Mouse (Mus musculus) heart, embryonic 10.5 days (tissue): Measurements from ENCODE around the gene Edar. TPM values are rescaled to one million over a fixed set of nuclear protein-coding genes. Genes with fewer than 3 reads are reported as not detected.
A peak's percentile ranks its signal among the peaks of the same experiment; 100 is the strongest.

Experiments
- DNase-seq: peaks from one replicate; pipeline ENCODE4 v3.0.0-alpha.2; 2017; ENCODE audit warnings: low spot score
- H3K27ac ChIP-seq: fragments of 300-500 bp; sonication (generic); 2 replicates; pipeline ENCODE4 v1.5.1; 2016; ENCODE audit warnings: mild to moderate bottlenecking
- H3K27me3 ChIP-seq: fragments of 300-500 bp; sonication (generic); 2 replicates; pipeline ENCODE4 v1.6.1; 2016; ENCODE audit warnings: mild to moderate bottlenecking; ENCODE audit not compliant: poor library complexity, insufficient read depth, severe bottlenecking
- H3K36me3 ChIP-seq: fragments of 300-500 bp; sonication (generic); 2 replicates; pipeline ENCODE4 v1.6.1; 2016; ENCODE audit warnings: mild to moderate bottlenecking, moderate library complexity
- H3K4me1 ChIP-seq: fragments of 300-500 bp; sonication (generic); 2 replicates; pipeline ENCODE4 v1.6.1; 2016; ENCODE audit warnings: mild to moderate bottlenecking
- H3K4me3 ChIP-seq: fragments of 300-500 bp; sonication (generic); 2 replicates; pipeline ENCODE4 v1.5.1; 2016; ENCODE audit warnings: mild to moderate bottlenecking, moderate library complexity
- H3K9me3 ChIP-seq: fragments of 300-500 bp; sonication (generic); 2 replicates; pipeline ENCODE4 v1.6.1; 2016; ENCODE audit warnings: mild to moderate bottlenecking, moderate library complexity
- WGBS: fragments of 180-500 bp; shearing (Covaris S2); methylation state at CpG from one replicate; pipeline ENCODE4 v1.1.7; 2016; 5-methylcytosine and 5-hydroxymethylcytosine counted together
- polyA plus RNA-seq: library from polyadenylated mRNA; unstranded; fragments of >200 nt; fragmentation: Nextera tagmentation; extraction: Ambion mirVana; gene quantifications from 2 replicates; pipeline ENCODE4 v1.2.1, GENCODE M21; 2016

The Edar gene
- polyA plus RNA-seq, 1 experiment from 2014 or later, result 0.09 TPM

GRCm38 (mm10) chr10:58614601-58615000 lies 60.9 kb downstream of the Edar start:
- no peak overlapping the region for H3K4me3 ChIP-seq
- H3K36me3 ChIP-seq, result no peaks in the 10 kb centered on the region
- DNase-seq, result no peak
- H3K27ac ChIP-seq, result no peak overlapping the region
- peaks cover 10% of the 10 kb centered on the region; the same call in 1 of the 2 replicates for H3K27me3 ChIP-seq
- 83% methylated on average over 6 of the region's 6 CpGs for WGBS
- H3K9me3 ChIP-seq, result no peaks in the 10 kb centered on the region
- no peaks in the 10 kb centered on the region for H3K4me1 ChIP-seq

- no peaks in the 10 kb centered on the region for H3K36me3 ChIP-seq
- 85% methylated on average over 7 of the region's 7 CpGs for WGBS
- H3K27ac ChIP-seq, result no peak overlapping the region
- H3K27me3 ChIP-seq, result no peaks in the 10 kb centered on the region; the same call in 1 of the 2 replicates
- no peaks in the 10 kb centered on the region for H3K9me3 ChIP-seq
- no peaks in the 10 kb centered on the region for H3K4me1 ChIP-seq
- H3K4me3 ChIP-seq, result no peak overlapping the region
- no peak for DNase-seq
These were observed 64.8 kb downstream of the Edar start for GRCm38 (mm10) chr10:58610484-58611261.

- DNase-seq, result no peak
- WGBS, result 76% methylated on average over 3 of the region's 3 CpGs
- H3K36me3 ChIP-seq, result no peaks in the 10 kb centered on the region
These were observed 66.6 kb downstream of the Edar start for GRCm38 (mm10) chr10:58608858-58609257.

GRCm38 (mm10) chr10:58606356-58606755 lies 69.1 kb downstream of the Edar start:
- H3K27me3 ChIP-seq, result no peaks in the 10 kb centered on the region; the same call in 1 of the 2 replicates
- H3K9me3 ChIP-seq, result no peaks in the 10 kb centered on the region
- H3K27ac ChIP-seq, result no peak overlapping the region
- no peak for DNase-seq
- no peaks in the 10 kb centered on the region for H3K36me3 ChIP-seq
- no peaks in the 10 kb centered on the region; the same call in 1 of the 2 replicates for H3K4me1 ChIP-seq
- no peak overlapping the region for H3K4me3 ChIP-seq
- WGBS, result 80% methylated on average over 3 of the region's 3 CpGs

More at GRCm38 (mm10) chr10:58608858-58609257, 66.6 kb downstream of the Edar start:
- H3K27me3 ChIP-seq, result no peaks in the 10 kb centered on the region; the same call in 1 of the 2 replicates
- no peak overlapping the region for H3K4me3 ChIP-seq
- no peak overlapping the region for H3K27ac ChIP-seq
- H3K4me1 ChIP-seq, result no peaks in the 10 kb centered on the region
- H3K9me3 ChIP-seq, result no peaks in the 10 kb centered on the region

- Histone ChIP-seq H3K4me1 (no peaks in the 10 kb centered on the region; the same call in 1 of the 2 replicates), H3K36me3 (no peaks in the 10 kb centered on the region), H3K27me3 (no peaks in the 10 kb centered on the region; the same call in 1 of the 2 replicates), H3K9me3 (no peaks in the 10 kb centered on the region), H3K27ac (no peak overlapping the region), H3K4me3 (no peak overlapping the region)
- 79% methylated on average over 2 of the region's 2 CpGs for WGBS
- peak; percentile 71 for DNase-seq
These were observed 70.7 kb downstream of the Edar start for GRCm38 (mm10) chr10:58604779-58605178.

- H3K27me3 ChIP-seq, result no peaks in the 10 kb centered on the region
- H3K36me3 ChIP-seq, result no peaks in the 10 kb centered on the region
- DNase-seq, result peak; percentile 60
- H3K27ac ChIP-seq, result no peak overlapping the region
- 62% methylated on average over 7 of the region's 7 CpGs for WGBS
- H3K4me3 ChIP-seq, result no peak overlapping the region
- peaks cover 3% of the 10 kb centered on the region for H3K4me1 ChIP-seq
- H3K9me3 ChIP-seq, result no peaks in the 10 kb centered on the region
These were observed 73.5 kb downstream of the Edar start for GRCm38 (mm10) chr10:58601946-58602345.

- WGBS, result 48% methylated on average over 6 of the region's 6 CpGs
- peak; percentile 65 for DNase-seq
- H3K36me3 ChIP-seq, result no peaks in the 10 kb centered on the region
- H3K4me3 ChIP-seq, result no peak overlapping the region
- H3K9me3 ChIP-seq, result no peaks in the 10 kb centered on the region
- H3K27me3 ChIP-seq, result no peaks in the 10 kb centered on the region
- peaks cover 8% of the 10 kb centered on the region for H3K4me1 ChIP-seq
- H3K27ac ChIP-seq, result no peak overlapping the region
These were observed 74.0 kb downstream of the Edar start for GRCm38 (mm10) chr10:58601431-58601901.

GRCm38 (mm10) chr10:58600983-58601382 lies 74.5 kb downstream of the Edar start:
- Histone ChIP-seq H3K36me3 (no peaks in the 10 kb centered on the region), H3K27ac (no peak overlapping the region), H3K9me3 (no peaks in the 10 kb centered on the region), H3K4me1 (peaks cover 12% of the 10 kb centered on the region), H3K4me3 (no peak overlapping the region), H3K27me3 (no peaks in the 10 kb centered on the region)
- no peak for DNase-seq
- 33% methylated on average over 5 of the region's 5 CpGs for WGBS

GRCm38 (mm10) chr10:58600151-58600550 lies 75.3 kb downstream of the Edar start:
- Histone ChIP-seq H3K27ac (no peak overlapping the region), H3K27me3 (no peaks in the 10 kb centered on the region), H3K9me3 (no peaks in the 10 kb centered on the region), H3K4me3 (no peak overlapping the region), H3K36me3 (no peaks in the 10 kb centered on the region), H3K4me1 (peaks cover 21% of the 10 kb centered on the region)
- 75% methylated on average over 5 of the region's 5 CpGs for WGBS
- DNase-seq, result peak; percentile 65

GRCm38 (mm10) chr10:58595821-58596220 lies 79.6 kb downstream of the Edar start:
- WGBS, result 43% methylated on average over 5 of the region's 5 CpGs
- Histone ChIP-seq H3K9me3 (no peaks in the 10 kb centered on the region), H3K27ac (0 out of 2 replicates have a peak overlapping the region, but pooled peaks have one; percentile 18), H3K4me1 (peaks cover 26% of the 10 kb centered on the region), H3K36me3 (no peaks in the 10 kb centered on the region), H3K4me3 (no peak overlapping the region), H3K27me3 (no peaks in the 10 kb centered on the region)
- peak; percentile 64 for DNase-seq

GRCm38 (mm10) chr10:58595197-58595596 lies 80.3 kb downstream of the Edar start:
- Histone ChIP-seq H3K36me3 (no peaks in the 10 kb centered on the region), H3K9me3 (no peaks in the 10 kb centered on the region), H3K4me1 (peaks cover 26% of the 10 kb centered on the region), H3K4me3 (no peak overlapping the region), H3K27me3 (no peaks in the 10 kb centered on the region), H3K27ac (0 out of 2 replicates have a peak overlapping the region, but pooled peaks have one; percentile 42)
- DNase-seq, result peak; percentile 63
- WGBS, result 86% methylated on average over 3 of the region's 3 CpGs

- Histone ChIP-seq H3K4me1 (peaks cover 26% of the 10 kb centered on the region), H3K27ac (no peak overlapping the region), H3K27me3 (no peaks in the 10 kb centered on the region), H3K9me3 (no peaks in the 10 kb centered on the region), H3K4me3 (no peak overlapping the region), H3K36me3 (no peaks in the 10 kb centered on the region)
- no peak for DNase-seq
- WGBS, result 69% methylated on average over 3 of the region's 3 CpGs
These were observed 81.0 kb downstream of the Edar start for GRCm38 (mm10) chr10:58594486-58594885.

GRCm38 (mm10) chr10:58585427-58586223 lies 89.8 kb downstream of the Edar start:
- no peak for DNase-seq
- no peaks in the 10 kb centered on the region for H3K36me3 ChIP-seq
- no peaks in the 10 kb centered on the region for H3K9me3 ChIP-seq
- no peaks in the 10 kb centered on the region for H3K4me1 ChIP-seq
- H3K27me3 ChIP-seq, result no peaks in the 10 kb centered on the region
- WGBS, result 68% methylated on average over 5 of the region's 5 CpGs
- H3K4me3 ChIP-seq, result no peak overlapping the region
- H3K27ac ChIP-seq, result no peak overlapping the region
